Mouse (Mus musculus) intestine, embryonic 16.5 days (tissue): ENCODE measurements around the gene Gng7. TPM values are rescaled to one million over a fixed set of nuclear protein-coding genes. Genes with fewer than 3 reads are reported as not detected.

ENCODE experiments used
- ATAC-seq: fragments of 200-750 bp; cut with Nextera tagmentation; 2 replicates; pipeline ENCODE4 v1.8.0; 2017; ENCODE audit warnings: moderate TSS enrichment, moderate library complexity
- H3K27ac ChIP-seq: fragments of 300-500 bp; sonication (generic); 2 replicates; pipeline ENCODE4 v1.5.1; 2014; ENCODE audit warnings: mild to moderate bottlenecking, low read length
- H3K27me3 ChIP-seq: fragments of 300-500 bp; sonication (generic); replicated peaks from 2 replicates; pipeline ENCODE4 v1.6.1; 2014; ENCODE audit warnings: low read length, control low read depth, mixed read lengths; ENCODE audit not compliant: control insufficient read depth, insufficient read depth
- H3K36me3 ChIP-seq: fragments of 300-500 bp; sonication (generic); 2 replicates; pipeline ENCODE4 v1.6.1; 2014; ENCODE audit warnings: low read length, control low read depth; ENCODE audit not compliant: control insufficient read depth, insufficient read depth
- H3K4me1 ChIP-seq: fragments of 300-500 bp; sonication (generic); 2 replicates; pipeline ENCODE4 v1.6.1; 2014; ENCODE audit warnings: low read length, control low read depth, mixed read lengths; ENCODE audit not compliant: control insufficient read depth, insufficient read depth
- H3K4me2 ChIP-seq: fragments of 300-500 bp; sonication (generic); 2 replicates; pipeline ENCODE4 v1.6.1; 2014; ENCODE audit warnings: low read depth, low read length, control low read depth
- H3K4me3 ChIP-seq: fragments of 300-500 bp; sonication (generic); 2 replicates; pipeline ENCODE4 v1.5.1; 2014; ENCODE audit warnings: mild to moderate bottlenecking, low read length
- H3K9ac ChIP-seq: fragments of 300-500 bp; sonication (generic); 2 replicates; pipeline ENCODE4 v1.6.1; 2014; ENCODE audit warnings: low read depth, low read length
- H3K9me3 ChIP-seq: fragments of 300-500 bp; sonication (generic); 2 replicates; pipeline ENCODE4 v1.6.1; 2016; ENCODE audit warnings: low read length, control low read depth; ENCODE audit not compliant: control insufficient read depth
- WGBS: fragments of 180-500 bp; shearing (Covaris S2); extraction: QIAGEN DNeasy Blood & Tissue Kit; methylation state at CpG from one replicate; pipeline ENCODE4 v1.1.7; 2014; 5-methylcytosine and 5-hydroxymethylcytosine counted together
- polyA plus RNA-seq: library from polyadenylated mRNA; unstranded; fragments of >200 nt; fragmentation: Nextera tagmentation; extraction: Ambion mirVana; gene quantifications from 2 replicates; pipeline ENCODE4 v1.2.1, GENCODE M21; 2015

Gng7 gene
- polyA plus RNA-seq, 1 experiment from 2014 or later = 3.6 TPM

DNA sequence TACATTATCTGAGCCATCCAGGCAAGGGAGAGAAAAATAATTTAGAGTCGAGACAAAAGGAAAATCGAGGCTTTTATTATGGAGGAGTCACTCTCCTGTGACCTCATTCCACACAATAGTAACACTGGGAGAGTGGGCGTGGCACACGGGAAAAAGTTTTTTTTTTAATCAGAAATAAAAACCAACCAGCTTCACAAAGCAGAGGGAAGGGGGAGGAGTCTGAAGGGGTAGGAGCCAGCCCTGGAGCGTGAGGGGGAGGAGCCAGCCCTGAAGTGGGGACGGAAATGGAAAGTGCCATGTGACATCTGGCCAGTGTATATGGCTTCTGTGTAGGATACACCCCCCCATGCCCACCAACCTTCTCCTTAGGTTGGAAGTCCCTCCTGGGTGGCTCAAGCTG lies 66.2 kb downstream of the Gng7 start:
- Histone ChIP-seq H3K36me3 (no peaks in the 10 kb centered on the region), H3K4me1 (peaks cover 26% of the 10 kb centered on the region), H3K9ac (peak overlapping the region; percentile 22; the same call in 1 of the 2 replicates), H3K4me3 (no peak overlapping the region), H3K27ac (peak overlapping the region; percentile 46), H3K4me2 (no peak overlapping the region), H3K9me3 (no peaks in the 10 kb centered on the region), H3K27me3 (no peaks in the 10 kb centered on the region)
- ATAC-seq = peak; percentile 65
- WGBS = 28% methylated on average over 6 of the region's 6 CpGs

DNA sequence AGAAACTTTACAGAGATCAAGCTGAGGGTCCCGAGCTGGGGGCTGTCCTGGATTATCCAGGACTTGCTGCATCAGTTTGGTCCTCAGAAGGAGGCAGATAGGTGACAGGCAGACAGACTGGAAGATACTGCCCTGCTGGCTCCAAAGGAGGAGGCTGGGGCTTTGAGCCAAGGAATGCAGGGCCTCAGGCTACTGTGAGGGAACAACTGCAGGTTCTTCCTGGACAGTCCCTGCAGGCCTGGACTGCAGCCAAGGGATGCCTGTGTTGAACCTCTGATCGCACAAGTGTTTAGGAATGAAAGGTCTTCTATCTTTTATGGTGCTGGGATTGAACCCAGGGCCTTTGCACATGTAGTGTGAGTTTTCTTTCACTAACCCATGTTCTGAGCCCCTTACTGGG lies 66.9 kb downstream of the Gng7 start:
- no peak overlapping the region for H3K4me2 ChIP-seq
- no peak overlapping the region for H3K4me3 ChIP-seq
- no peaks in the 10 kb centered on the region for H3K36me3 ChIP-seq
- H3K4me1 ChIP-seq = peaks cover 30% of the 10 kb centered on the region
- peak overlapping the region; percentile 34; the same call in 1 of the 2 replicates for H3K9ac ChIP-seq
- no peaks in the 10 kb centered on the region for H3K9me3 ChIP-seq
- no peaks in the 10 kb centered on the region for H3K27me3 ChIP-seq
- 23% methylated on average over 2 of the region's 2 CpGs for WGBS
- peak overlapping the region; percentile 46 for H3K27ac ChIP-seq
- peak; percentile 58 for ATAC-seq

DNA sequence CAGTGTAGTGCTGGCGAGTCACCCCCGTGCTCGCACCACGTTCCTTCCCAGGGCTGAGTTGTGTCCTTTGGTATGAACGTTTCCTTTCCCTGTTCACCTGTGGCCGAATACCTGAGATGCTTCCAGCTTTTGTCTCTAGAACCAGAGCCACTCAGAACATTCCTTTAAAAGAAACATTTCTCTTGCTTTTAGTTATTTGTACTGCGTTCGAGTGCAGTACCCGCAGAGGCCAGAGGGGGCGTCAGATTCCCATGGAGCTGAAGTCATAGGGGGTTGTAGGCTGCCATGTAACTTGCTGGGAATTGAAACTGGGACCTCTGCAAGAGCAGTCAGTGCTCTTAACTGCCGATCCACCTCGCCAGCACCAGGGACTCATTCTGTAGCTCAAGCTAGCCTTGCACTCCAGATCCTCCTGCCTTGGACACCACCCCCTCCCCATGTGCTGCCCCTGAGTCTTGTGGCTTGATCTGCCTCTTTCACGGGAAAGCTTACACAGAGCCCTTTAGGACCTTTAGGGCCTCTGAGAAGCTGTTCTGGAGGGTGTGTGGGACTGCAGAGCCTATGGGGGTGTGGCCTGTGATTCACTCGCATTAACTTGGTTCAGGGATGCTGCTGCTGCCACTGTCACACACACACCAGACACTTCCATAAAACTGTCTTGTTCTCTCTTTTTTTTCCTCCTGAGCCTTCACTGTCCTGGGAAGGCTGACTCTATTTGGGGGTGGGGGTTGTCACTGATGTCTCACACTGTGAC lies 67.9 kb downstream of the Gng7 start:
- peak overlapping the region; percentile 34; the same call in 1 of the 2 replicates for H3K9ac ChIP-seq
- peak overlapping the region; percentile 46 for H3K27ac ChIP-seq
- no peaks in the 10 kb centered on the region for H3K36me3 ChIP-seq
- peak; percentile 21 for ATAC-seq
- no peaks in the 10 kb centered on the region for H3K27me3 ChIP-seq
- H3K4me2 ChIP-seq = no peak overlapping the region
- H3K4me1 ChIP-seq = peaks cover 32% of the 10 kb centered on the region
- WGBS = 66% methylated on average over 14 of the region's 14 CpGs
- no peaks in the 10 kb centered on the region for H3K9me3 ChIP-seq
- no peak overlapping the region for H3K4me3 ChIP-seq

DNA sequence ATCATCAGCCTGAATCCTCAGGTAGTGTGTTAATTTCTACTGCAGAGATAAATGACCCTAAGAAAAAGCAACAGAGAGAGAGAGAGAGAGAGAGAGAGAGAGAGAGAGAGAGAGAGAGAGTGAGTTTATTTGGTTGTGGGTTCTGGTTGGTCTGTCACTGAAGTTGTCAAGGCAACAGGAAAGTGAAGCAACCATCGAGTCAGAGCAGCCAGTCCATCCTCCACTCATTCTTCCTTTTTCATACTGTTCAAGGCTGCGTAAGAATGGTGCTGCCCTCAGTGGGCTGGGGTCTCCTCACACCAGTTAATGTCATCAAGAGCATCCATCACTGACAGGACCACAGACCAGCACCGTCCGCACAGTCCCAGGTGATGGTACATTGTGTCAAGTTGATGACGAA lies 70.5 kb downstream of the Gng7 start:
- WGBS = 84% methylated on average over 5 of the region's 5 CpGs
- no peak for ATAC-seq
- peaks cover 58% of the 10 kb centered on the region for H3K4me1 ChIP-seq

DNA sequence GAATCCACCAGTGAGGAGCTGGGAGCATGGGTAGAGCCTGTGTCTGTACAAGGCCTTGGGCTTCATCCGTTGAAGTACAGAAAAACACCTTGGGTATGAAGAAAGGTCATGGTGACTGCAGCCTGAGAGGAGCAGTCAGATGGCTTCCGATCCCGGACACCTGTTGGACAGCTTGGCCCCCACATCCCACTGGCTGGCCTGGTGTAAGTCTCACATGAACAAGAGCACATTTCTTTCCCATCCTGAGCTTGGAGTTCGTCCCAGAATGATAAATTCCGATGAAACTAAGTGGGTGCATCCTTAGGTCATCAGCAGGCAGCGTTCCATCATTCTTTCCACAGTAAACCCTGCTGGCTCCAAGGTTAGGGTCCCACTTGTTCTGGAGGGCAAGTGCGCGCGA lies 71.0 kb downstream of the Gng7 start:
- no peak for ATAC-seq
- H3K4me3 ChIP-seq = no peak overlapping the region
- H3K9me3 ChIP-seq = no peaks in the 10 kb centered on the region
- no peak overlapping the region for H3K27ac ChIP-seq
- no peaks in the 10 kb centered on the region for H3K27me3 ChIP-seq
- H3K36me3 ChIP-seq = no peaks in the 10 kb centered on the region
- no peak overlapping the region for H3K4me2 ChIP-seq
- H3K9ac ChIP-seq = no peak overlapping the region
- peaks cover 58% of the 10 kb centered on the region for H3K4me1 ChIP-seq
- 41% methylated on average over 9 of the region's 9 CpGs for WGBS

More for the DNA sequence above, 70.5 kb downstream of the Gng7 start:
- H3K4me2 ChIP-seq = no peak overlapping the region
- no peaks in the 10 kb centered on the region for H3K36me3 ChIP-seq
- H3K9ac ChIP-seq = no peak overlapping the region
- H3K9me3 ChIP-seq = no peaks in the 10 kb centered on the region
- no peak overlapping the region for H3K27ac ChIP-seq
- H3K4me3 ChIP-seq = no peak overlapping the region
- H3K27me3 ChIP-seq = no peaks in the 10 kb centered on the region

DNA sequence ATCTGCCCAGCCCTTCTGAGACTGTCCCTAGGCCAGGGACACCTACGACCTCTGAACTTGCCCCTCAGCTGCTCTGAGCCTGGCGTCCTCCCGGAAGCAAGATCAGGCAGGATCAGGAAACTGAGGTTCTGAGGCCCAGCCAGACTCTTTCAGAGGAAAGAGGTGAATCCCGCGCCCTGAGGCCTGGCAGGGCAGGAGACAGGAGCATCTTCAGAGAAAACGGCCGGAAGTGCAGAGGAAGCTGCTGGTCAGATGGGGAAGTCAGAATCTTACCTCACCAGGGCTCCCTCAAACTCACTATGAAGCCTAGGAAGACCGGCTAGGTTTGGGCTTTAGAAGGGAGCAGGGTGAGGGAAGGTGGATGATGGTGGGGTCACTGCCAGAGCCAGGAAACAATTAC lies 71.8 kb downstream of the Gng7 start:
- H3K4me1 ChIP-seq = peaks cover 60% of the 10 kb centered on the region
- no peak overlapping the region for H3K9ac ChIP-seq
- ATAC-seq = no peak
- H3K27me3 ChIP-seq = no peaks in the 10 kb centered on the region
- 69% methylated on average over 8 of the region's 8 CpGs for WGBS
- no peaks in the 10 kb centered on the region for H3K36me3 ChIP-seq
- H3K4me3 ChIP-seq = no peak overlapping the region
- no peak overlapping the region for H3K27ac ChIP-seq
- H3K9me3 ChIP-seq = no peaks in the 10 kb centered on the region
- H3K4me2 ChIP-seq = no peak overlapping the region

DNA sequence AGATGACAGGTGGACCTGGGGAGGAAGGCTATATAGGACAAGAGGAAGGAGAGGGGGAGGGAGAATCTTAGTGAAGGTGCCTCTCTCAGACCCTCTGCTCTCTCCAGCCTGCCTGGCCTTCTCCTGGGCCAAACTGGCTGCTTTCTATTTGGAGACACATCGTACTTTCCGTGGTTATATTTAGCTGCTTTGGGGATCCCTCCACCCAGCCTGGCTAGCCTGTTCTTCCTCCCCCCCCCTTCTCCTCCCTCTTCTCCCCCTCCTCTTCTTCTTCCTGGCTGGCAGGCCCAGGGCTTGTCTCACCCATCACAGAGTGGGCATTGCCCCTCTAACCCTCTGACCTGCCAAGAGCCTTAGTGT lies 73.8 kb downstream of the Gng7 start:
- Histone ChIP-seq H3K9ac (peak overlapping the region; percentile 68), H3K4me1 (peaks cover 67% of the 10 kb centered on the region)
- 25% methylated on average over 2 of the region's 2 CpGs for WGBS

DNA sequence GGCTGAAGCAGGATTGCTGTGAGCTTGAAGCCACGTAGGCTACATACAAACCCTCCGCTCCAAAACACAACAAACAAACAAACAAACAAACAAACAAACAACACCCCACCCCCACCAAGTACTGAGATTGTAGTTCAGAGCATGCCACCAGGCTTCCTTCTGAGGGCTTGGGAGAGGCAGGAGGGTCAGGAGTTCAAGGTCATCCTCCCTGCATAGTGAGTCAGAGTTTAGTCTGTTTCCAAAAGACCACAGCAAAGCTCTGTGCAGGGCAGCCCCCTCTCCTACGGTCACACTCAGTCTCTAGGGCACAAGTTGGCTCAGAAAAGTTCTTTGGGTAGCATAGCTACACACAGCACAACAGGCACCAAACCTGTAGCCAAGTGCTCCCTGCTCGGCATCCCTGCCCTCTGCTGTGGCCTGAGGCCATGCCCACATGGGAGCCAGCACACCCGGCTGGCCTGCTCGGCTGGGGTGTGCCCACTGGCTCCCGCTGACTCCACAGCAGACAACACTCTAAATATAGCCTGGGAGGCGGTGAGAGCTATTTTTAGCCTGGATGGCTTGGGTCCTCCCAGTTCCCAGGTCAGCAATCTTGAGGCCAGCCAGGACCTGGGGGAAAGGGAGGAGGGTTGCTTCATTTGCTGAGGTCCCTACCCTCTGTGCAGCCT lies 74.3 kb downstream of the Gng7 start:
- H3K4me2 ChIP-seq = peak overlapping the region; percentile 90
- no peaks in the 10 kb centered on the region for H3K9me3 ChIP-seq
- peak; percentile 57 for ATAC-seq
- H3K27ac ChIP-seq = peak overlapping the region; percentile 93
- H3K36me3 ChIP-seq = no peaks in the 10 kb centered on the region
- H3K9ac ChIP-seq = peak overlapping the region; percentile 68
- H3K27me3 ChIP-seq = no peaks in the 10 kb centered on the region
- WGBS = 24% methylated on average over 8 of the region's 8 CpGs
- H3K4me3 ChIP-seq = peak overlapping the region; percentile 48
- peaks cover 72% of the 10 kb centered on the region for H3K4me1 ChIP-seq

More for the DNA sequence above, 73.8 kb downstream of the Gng7 start:
- H3K36me3 ChIP-seq = no peaks in the 10 kb centered on the region
- H3K9me3 ChIP-seq = no peaks in the 10 kb centered on the region
- H3K4me3 ChIP-seq = no peak overlapping the region
- no peaks in the 10 kb centered on the region for H3K27me3 ChIP-seq
- H3K4me2 ChIP-seq = peak overlapping the region; percentile 90; the same call in 1 of the 2 replicates
- no peak for ATAC-seq
- peak overlapping the region; percentile 93 for H3K27ac ChIP-seq

DNA sequence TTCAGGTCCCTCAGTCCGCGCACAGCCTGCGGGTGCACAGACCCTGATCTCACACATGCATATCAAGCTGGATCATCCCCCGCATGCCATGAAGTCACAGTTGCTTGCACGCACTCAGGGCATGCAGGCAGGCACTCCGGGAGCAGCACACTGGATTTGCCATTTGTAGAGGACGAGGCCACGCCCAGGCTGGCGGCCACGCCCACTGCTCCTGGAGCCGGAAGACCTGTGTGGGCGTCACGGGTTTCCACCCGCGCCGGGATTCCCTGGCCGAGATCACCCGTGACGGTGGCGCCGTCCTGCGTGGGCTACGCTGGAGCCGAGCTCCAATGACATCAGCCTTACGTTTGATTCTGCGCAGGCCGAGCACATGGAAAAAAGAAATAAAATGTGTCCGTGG lies 75.1 kb downstream of the Gng7 start:
- Histone ChIP-seq H3K27me3 (no peaks in the 10 kb centered on the region), H3K27ac (peak overlapping the region; percentile 93), H3K4me2 (peak overlapping the region; percentile 90), H3K9ac (peak overlapping the region; percentile 68), H3K4me3 (peak overlapping the region; percentile 48), H3K4me1 (peaks cover 76% of the 10 kb centered on the region), H3K9me3 (no peaks in the 10 kb centered on the region), H3K36me3 (no peaks in the 10 kb centered on the region)
- 3% methylated on average over 28 of the region's 28 CpGs for WGBS
- ATAC-seq = peak; percentile 42
